Mouse (Mus musculus) testis, adult 2 months (tissue): ENCODE measurements around the gene Pdia6. TPM values are rescaled to one million over a fixed set of nuclear protein-coding genes. Genes with fewer than 3 reads are reported as not detected.
A peak's percentile ranks its signal among the peaks of the same experiment; 100 is the strongest.

Source experiments
- H3K27ac ChIP-seq: fragments of 200-500 bp; 2 replicates; pipeline ENCODE4 v1.5.1; 2012; ENCODE audit warnings: low read depth, low read length; ENCODE audit not compliant: control insufficient read depth, insufficient read depth
- H3K27me3 ChIP-seq: fragments of 200-500 bp; 2 replicates; pipeline ENCODE4 v1.6.1; 2012; ENCODE audit warnings: mild to moderate bottlenecking, low read length, moderate library complexity; ENCODE audit not compliant: control insufficient read depth, insufficient read depth
- H3K36me3 ChIP-seq: fragments of 200-500 bp; 2 replicates; pipeline ENCODE4 v1.6.1; 2012; ENCODE audit warnings: mild to moderate bottlenecking, low read length; ENCODE audit not compliant: control insufficient read depth, insufficient read depth
- H3K4me1 ChIP-seq: fragments of 200-500 bp; 2 replicates; pipeline ENCODE4 v1.6.1; 2012; ENCODE audit warnings: low read length; ENCODE audit not compliant: control insufficient read depth, insufficient read depth
- H3K4me3 ChIP-seq: fragments of 200-500 bp; 2 replicates; pipeline ENCODE4 v1.5.1; 2012; ENCODE audit warnings: low read depth, mild to moderate bottlenecking, low read length, moderate library complexity, mixed read lengths; ENCODE audit not compliant: control insufficient read depth
- CTCF ChIP-seq: fragments of 200-500 bp; IDR thresholded peaks from 2 replicates; pipeline ENCODE4 v1.5.1; 2012; ENCODE audit warnings: low read depth, mild to moderate bottlenecking, inconsistent platforms, low read length, moderate library complexity; ENCODE audit not compliant: control insufficient read depth, insufficient read depth, insufficient replicate concordance
- POLR2A ChIP-seq: fragments of 200-500 bp; IDR thresholded peaks from 2 replicates; pipeline ENCODE4 v1.6.1; 2012; ENCODE audit warnings: low read depth, mild to moderate bottlenecking, inconsistent platforms, low read length, moderate library complexity; ENCODE audit not compliant: control insufficient read depth
- polyA plus RNA-seq: library from polyadenylated mRNA; depleted of rRNA; stranded (reverse); fragments of >200 nt; gene quantifications from 2 replicates; pipeline ENCODE4 v1.2.3, GENCODE M21; 2012; rRNA removed

Gene Pdia6
- polyA plus RNA-seq: 97.2 and 119 TPM in 2 replicates

DNA sequence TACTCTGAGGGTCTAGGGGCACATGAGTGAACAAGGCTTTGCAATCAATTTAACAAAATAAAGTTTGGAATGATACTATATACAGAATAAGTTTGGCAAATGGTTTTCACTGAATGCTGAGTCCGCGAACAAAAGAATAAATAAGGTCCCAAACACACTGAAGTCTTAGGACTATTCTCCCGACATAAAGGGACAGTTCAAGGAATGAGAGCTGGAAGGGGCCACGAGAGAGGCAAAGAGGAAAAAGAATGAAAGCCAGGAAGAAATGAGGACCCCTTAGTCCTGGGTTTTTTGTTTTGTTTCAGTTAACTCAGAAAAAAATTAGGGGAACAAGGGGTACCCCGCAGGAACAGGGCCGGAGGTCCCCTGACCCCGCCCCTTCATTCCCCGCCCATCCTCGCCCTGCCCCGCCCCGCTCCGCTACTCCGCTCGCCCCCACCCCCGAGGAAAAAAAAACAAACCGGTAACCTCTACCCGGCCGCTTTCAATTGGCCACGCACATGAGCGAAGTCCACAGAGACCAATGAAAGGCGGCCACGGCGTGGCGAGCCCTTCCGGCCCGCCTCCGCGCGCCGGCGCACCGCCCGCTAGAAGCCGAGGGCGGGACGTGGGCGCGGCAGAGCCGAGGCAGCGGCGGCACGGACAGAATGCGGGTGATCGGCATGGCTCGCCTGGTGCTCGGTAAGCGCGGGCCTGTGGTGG is at the start of gene Pdia6:
Pdia6 (plus strand) TSS at position 575 of the 702 bp plus-strand sequence.
- peak within 1 kb of the TSS; percentile 87 for H3K27ac ChIP-seq
- H3K27me3 ChIP-seq: no peaks in the 10 kb centered on the region
- H3K36me3 ChIP-seq: peaks cover 1% of the 10 kb centered on the region; the same call in 1 of the 2 replicates
- peak within 1 kb of the TSS; percentile 91 for H3K4me3 ChIP-seq
- H3K4me1 ChIP-seq: peaks cover 8% of the 10 kb centered on the region
- TF ChIP-seq POLR2A: peak; percentile 96
- TF ChIP-seq CTCF: no peak

DNA sequence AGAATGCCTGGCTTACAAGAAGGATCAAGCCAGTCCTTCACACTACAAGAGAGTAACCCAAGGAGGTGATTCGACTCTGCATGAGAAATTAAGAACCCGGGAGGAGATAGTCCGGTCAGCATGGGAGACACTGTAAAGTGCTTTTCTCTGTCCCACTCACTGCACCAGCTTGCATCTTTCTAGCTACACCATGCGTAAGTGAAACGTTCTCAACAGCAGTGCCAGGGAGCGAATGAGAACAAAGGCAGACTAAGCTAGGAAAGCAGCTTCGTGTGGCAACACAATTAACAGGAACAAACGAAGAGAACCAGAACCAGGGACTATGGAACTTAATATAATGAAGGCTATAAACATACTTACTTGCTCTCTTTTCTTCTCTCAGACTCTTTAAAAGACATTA is 48.0 kb upstream of the Pdia6 start:
- Histone ChIP-seq H3K4me1 (no peaks in the 10 kb centered on the region), H3K4me3 (no peak overlapping the region), H3K27me3 (no peaks in the 10 kb centered on the region), H3K36me3 (no peaks in the 10 kb centered on the region), H3K27ac (no peak overlapping the region)
- TF ChIP-seq CTCF (no peak), POLR2A (no peak)

DNA sequence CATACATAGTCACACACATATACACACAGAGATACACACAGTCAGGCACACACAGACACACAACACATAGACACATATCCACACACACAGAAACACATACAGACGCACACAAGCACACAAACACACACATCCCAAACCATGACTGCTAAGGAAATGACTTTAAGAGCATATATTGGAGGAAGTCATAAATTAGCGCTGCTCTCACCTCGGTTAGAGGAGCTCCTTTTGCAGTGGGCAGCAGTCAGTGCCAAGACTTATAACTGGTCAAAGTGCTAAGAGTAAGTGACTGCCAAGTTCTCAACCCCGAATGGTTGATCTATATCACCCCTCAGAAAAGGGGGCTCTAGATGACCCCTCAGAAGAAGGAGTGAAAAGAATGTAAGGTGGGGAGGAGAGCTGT is 47.2 kb upstream of the Pdia6 start:
- Histone ChIP-seq H3K4me1 (no peaks in the 10 kb centered on the region), H3K27me3 (no peaks in the 10 kb centered on the region), H3K27ac (no peak overlapping the region), H3K4me3 (no peak overlapping the region), H3K36me3 (no peaks in the 10 kb centered on the region)
- TF ChIP-seq POLR2A (no peak), CTCF (no peak)

DNA sequence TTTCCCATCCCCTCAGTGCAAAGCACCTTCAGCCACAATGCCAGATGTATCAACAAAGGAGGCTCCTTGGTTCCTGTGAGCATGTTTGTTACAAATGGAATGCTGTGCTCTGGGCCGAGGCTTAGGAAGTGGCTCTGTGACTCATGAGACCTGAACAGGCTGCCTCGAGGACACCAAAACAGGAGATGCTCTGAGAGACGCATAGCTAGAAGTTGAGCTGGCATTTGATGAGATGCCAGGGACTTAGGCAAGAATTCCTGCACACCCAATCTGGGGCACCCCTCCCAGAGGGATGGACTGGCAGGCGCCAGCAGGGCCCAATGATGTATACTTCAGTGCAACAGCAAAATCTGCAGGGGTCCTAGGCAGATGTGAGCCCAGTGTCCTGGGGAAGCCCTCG is 45.7 kb upstream of the Pdia6 start:
- Histone ChIP-seq H3K4me1 (peaks cover 5% of the 10 kb centered on the region), H3K36me3 (no peaks in the 10 kb centered on the region), H3K4me3 (no peak overlapping the region), H3K27me3 (no peaks in the 10 kb centered on the region), H3K27ac (no peak overlapping the region)
- no peak for TF ChIP-seq CTCF
- TF ChIP-seq POLR2A: no peak

DNA sequence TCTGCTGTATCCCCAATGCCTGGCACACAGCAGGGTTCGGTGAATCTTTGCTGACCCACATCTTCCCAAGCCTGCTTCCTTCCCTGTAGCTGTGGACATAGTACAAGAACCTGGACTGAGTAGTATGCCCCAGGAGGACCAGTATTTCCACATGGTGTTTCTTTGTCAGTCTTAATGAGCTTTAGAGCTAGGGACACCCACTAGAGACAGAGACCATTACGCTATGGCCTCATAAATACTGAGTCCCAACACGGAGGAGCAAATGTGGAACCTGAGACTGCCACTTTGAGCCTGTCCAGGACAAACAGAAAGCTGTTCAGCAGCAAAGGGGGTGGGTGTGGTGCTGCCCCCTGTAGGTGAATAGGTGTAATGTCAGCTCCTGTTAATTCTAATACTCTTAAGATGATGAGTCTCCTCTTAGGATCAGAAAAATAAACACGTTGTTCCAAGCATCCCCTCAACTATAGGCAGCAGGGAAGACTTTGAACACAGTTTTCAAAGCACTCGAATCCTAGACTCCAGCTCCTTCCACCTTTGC is 44.4 kb upstream of the Pdia6 start:
- peak; percentile 57; the same call in 1 of the 2 replicates for TF ChIP-seq CTCF
- no peak for TF ChIP-seq POLR2A
- no peak overlapping the region for H3K4me3 ChIP-seq

DNA sequence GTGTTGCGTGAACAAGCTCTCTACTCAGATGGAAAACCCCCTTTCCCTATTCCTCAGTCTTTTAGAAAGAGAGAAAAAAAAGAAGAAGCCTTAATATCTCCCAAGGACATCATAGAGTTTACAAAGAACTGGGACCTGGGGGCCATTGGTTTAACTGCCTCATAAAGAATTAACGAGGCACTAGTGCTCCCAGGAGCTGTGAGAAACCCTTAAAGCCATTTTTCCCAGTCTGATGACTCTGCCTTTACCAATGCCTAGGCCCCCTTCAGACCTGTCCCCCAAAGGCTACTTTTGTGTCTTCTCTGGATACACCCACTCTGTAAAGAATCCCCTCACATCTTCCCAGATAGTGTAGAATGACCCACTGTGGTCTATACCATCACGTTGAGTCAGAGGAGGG is 43.3 kb upstream of the Pdia6 start:
- no peak overlapping the region for H3K27ac ChIP-seq
- no peaks in the 10 kb centered on the region for H3K36me3 ChIP-seq
- no peaks in the 10 kb centered on the region for H3K27me3 ChIP-seq
- TF ChIP-seq CTCF: no peak
- TF ChIP-seq POLR2A: no peak
- H3K4me1 ChIP-seq: peaks cover 5% of the 10 kb centered on the region
- H3K4me3 ChIP-seq: no peak overlapping the region

More for the DNA sequence above, 44.4 kb upstream of the Pdia6 start:
- no peak overlapping the region for H3K27ac ChIP-seq
- no peaks in the 10 kb centered on the region for H3K27me3 ChIP-seq
- H3K4me1 ChIP-seq: peaks cover 5% of the 10 kb centered on the region
- H3K36me3 ChIP-seq: no peaks in the 10 kb centered on the region

DNA sequence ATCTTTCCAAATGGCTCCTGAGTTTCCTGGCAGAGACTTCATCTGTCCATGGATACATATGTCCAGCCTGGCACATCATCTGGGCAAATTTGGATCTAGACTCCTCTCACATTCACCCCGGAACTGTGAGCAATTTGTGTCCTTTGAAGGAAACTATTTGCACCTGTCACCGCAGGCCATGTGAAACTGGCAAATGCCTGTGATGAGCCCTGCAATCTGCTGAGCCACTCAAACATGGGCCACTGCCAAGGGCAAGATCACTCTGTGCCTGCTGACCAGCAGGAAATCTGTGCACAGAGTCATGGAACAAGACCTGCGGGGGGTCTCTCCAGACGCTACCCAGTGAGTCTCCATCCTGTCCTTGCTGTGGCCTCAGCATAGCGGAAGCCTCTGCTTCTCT is 41.3 kb upstream of the Pdia6 start:
- H3K36me3 ChIP-seq: no peaks in the 10 kb centered on the region

More for the DNA sequence above, 41.3 kb upstream of the Pdia6 start:
- Histone ChIP-seq H3K4me3 (no peak overlapping the region), H3K27ac (no peak overlapping the region), H3K4me1 (peaks cover 5% of the 10 kb centered on the region), H3K27me3 (no peaks in the 10 kb centered on the region)
- TF ChIP-seq POLR2A (no peak), CTCF (no peak)
